Mouse (Mus musculus) heart, embryonic 11.5 days (tissue): Measurements from ENCODE around the gene Dpp8. TPM values are rescaled to one million over a fixed set of nuclear protein-coding genes. Genes with fewer than 3 reads are reported as not detected.
A peak's percentile ranks its signal among the peaks of the same experiment; 100 is the strongest.
"Not testable (repeated sequence)": the region's sequence is repeated elsewhere in the genome, so short reads cannot be mapped to it uniquely, and the experiment has no call there.

Experiments used
- ATAC-seq: fragments of 200-750 bp; cut with Nextera tagmentation; replicated peaks from 2 replicates; pipeline ENCODE4 v1.8.0; 2017; ENCODE audit warnings: moderate library complexity; ENCODE audit not compliant: insufficient number of reproducible peaks, low FRiP score, low TSS enrichment
- H3K27ac ChIP-seq: fragments of 300-500 bp; sonication (generic); 2 replicates; pipeline ENCODE4 v1.5.1; 2014; ENCODE audit warnings: mild to moderate bottlenecking, low read depth, low read length
- H3K27me3 ChIP-seq: fragments of 300-500 bp; sonication (generic); 2 replicates; pipeline ENCODE4 v1.6.1; 2014; ENCODE audit warnings: mild to moderate bottlenecking, low read length, mixed read lengths; ENCODE audit not compliant: control insufficient read depth, insufficient read depth
- H3K36me3 ChIP-seq: fragments of 300-500 bp; sonication (generic); 2 replicates; pipeline ENCODE4 v1.6.1; 2014; ENCODE audit warnings: mild to moderate bottlenecking, low read length, moderate library complexity, mixed read lengths; ENCODE audit not compliant: control insufficient read depth, insufficient read depth
- H3K4me1 ChIP-seq: fragments of 300-500 bp; sonication (generic); 2 replicates; pipeline ENCODE4 v1.6.1; 2014; ENCODE audit warnings: low read length; ENCODE audit not compliant: control insufficient read depth, insufficient read depth
- H3K4me2 ChIP-seq: fragments of 300-500 bp; sonication (generic); 2 replicates; pipeline ENCODE4 v1.6.1; 2014; ENCODE audit warnings: mild to moderate bottlenecking, moderate library complexity
- H3K4me3 ChIP-seq: fragments of 300-500 bp; sonication (generic); 2 replicates; pipeline ENCODE4 v1.5.1; 2014; ENCODE audit warnings: low read depth, low read length
- H3K9ac ChIP-seq: fragments of 300-500 bp; sonication (generic); 2 replicates; pipeline ENCODE4 v1.6.1; 2014; ENCODE audit warnings: mild to moderate bottlenecking, low read depth, low read length, moderate library complexity
- H3K9me3 ChIP-seq: fragments of 300-500 bp; sonication (generic); replicated peaks from 2 replicates; pipeline ENCODE4 v1.6.1; 2016; ENCODE audit warnings: low read length; ENCODE audit not compliant: control insufficient read depth
- WGBS: fragments of 180-500 bp; shearing (Covaris S2); extraction: QIAGEN DNeasy Blood & Tissue Kit; methylation state at CpG from one replicate; pipeline ENCODE4 v1.1.7; 2014; ENCODE audit not compliant: insufficient replicate concordance; 5-methylcytosine and 5-hydroxymethylcytosine counted together
- polyA plus RNA-seq: library from polyadenylated mRNA; unstranded; fragments of >200 nt; fragmentation: Nextera tagmentation; extraction: Ambion mirVana; gene quantifications from 2 replicates; pipeline ENCODE4 v1.2.1, GENCODE M21; 2014

Dpp8 gene
- 23.7 and 30.2 TPM in 2 replicates for polyA plus RNA-seq

DNA sequence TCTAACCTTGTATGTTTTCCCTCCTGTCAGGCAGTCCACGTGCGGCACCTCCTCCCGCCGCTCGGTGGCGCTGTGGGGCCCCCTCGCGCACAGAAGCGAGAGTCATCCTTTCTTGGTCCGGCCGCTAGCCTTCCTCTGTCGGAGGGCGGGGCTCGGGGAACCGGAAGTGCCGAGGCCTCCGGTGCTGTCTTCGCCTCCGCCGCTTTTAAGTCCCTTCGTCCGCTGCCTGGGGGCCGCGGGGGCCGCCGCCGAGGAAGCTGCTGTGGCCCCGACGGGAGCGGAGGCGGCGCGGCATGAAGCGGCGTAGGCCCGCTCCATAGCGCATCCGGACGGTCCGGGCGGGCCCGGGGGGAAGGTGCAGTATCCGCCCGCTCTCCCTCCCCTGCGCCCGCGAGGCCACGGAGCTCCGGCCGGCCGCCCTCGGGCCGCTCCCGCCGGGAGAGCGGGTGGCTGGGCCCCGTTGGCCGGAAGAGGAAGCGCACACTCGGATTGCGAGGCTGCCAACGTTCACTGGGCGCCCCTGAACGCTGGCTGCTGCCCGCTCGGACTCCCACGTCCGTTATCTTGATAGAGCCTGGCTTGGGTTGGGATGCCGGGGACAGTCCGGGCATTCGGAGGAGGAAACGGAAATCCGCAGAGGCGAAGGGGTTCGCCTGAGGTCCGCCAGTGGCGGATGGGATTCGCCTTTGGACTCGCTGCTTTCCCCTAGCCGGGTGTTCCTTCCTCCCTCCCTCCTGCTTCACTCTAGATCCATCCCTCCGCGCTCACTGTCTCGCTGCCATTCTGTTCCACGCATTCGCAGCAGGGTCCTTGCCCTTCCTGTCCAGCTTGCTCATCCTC, at the start of gene Dpp8:
TSS of gene Dpp8 (plus strand) at position 146 of the 840 bp plus-strand sequence.
- ATAC-seq = peak; percentile 86
- no peaks in the 10 kb centered on the region for H3K36me3 ChIP-seq

GRCm38 (mm10) chr9:64985037-64985794, 47.0 kb upstream of the Dpp8 start:
- H3K36me3 ChIP-seq = peaks cover 23% of the 10 kb centered on the region
- ATAC-seq = no peak; the same call in 1 of the 2 replicates
- 20% methylated on average over 8 of the region's 8 CpGs for WGBS
- no peak overlapping the region for H3K4me3 ChIP-seq
- H3K27ac ChIP-seq = peak overlapping the region; percentile 91
- H3K4me2 ChIP-seq = peak overlapping the region; percentile 21; the same call in 1 of the 2 replicates
- H3K9ac ChIP-seq = peak overlapping the region; percentile 58; the same call in 1 of the 2 replicates
- no peaks in the 10 kb centered on the region for H3K9me3 ChIP-seq
- no peaks in the 10 kb centered on the region for H3K27me3 ChIP-seq
- H3K4me1 ChIP-seq = peaks cover 27% of the 10 kb centered on the region

More for the DNA sequence above, at the start of gene Dpp8:
- peak within 1 kb of the TSS; percentile 95 for H3K4me3 ChIP-seq
- no peaks in the 10 kb centered on the region for H3K9me3 ChIP-seq
- H3K9ac ChIP-seq = peak within 1 kb of the TSS; percentile 95
- H3K4me2 ChIP-seq = peak within 1 kb of the TSS; percentile 77
- peaks cover 8% of the 10 kb centered on the region for H3K4me1 ChIP-seq
- H3K27me3 ChIP-seq = no peaks in the 10 kb centered on the region
- H3K27ac ChIP-seq = peak within 1 kb of the TSS; percentile 91
- WGBS = under 1% methylated on average over 84 of the region's 85 CpGs

GRCm38 (mm10) chr9:64985807-64986206, 46.4 kb upstream of the Dpp8 start:
- Histone ChIP-seq H3K36me3 (peaks cover 18% of the 10 kb centered on the region), H3K4me2 (peak overlapping the region; percentile 21; the same call in 1 of the 2 replicates), H3K9ac (peak overlapping the region; percentile 58; the same call in 1 of the 2 replicates), H3K4me1 (peaks cover 32% of the 10 kb centered on the region), H3K4me3 (no peak overlapping the region), H3K9me3 (no peaks in the 10 kb centered on the region), H3K27ac (peak overlapping the region; percentile 91), H3K27me3 (no peaks in the 10 kb centered on the region)
- WGBS = 45% methylated on average over 9 of the region's 9 CpGs
- 0 out of 2 replicates have a peak, but pooled peaks have one; percentile 58 for ATAC-seq

- Histone ChIP-seq H3K4me3 (no peak overlapping the region), H3K9ac (no peak overlapping the region), H3K36me3 (peaks cover 10% of the 10 kb centered on the region), H3K4me2 (no peak overlapping the region), H3K9me3 (no peaks in the 10 kb centered on the region), H3K27me3 (no peaks in the 10 kb centered on the region), H3K27ac (no peak overlapping the region), H3K4me1 (peaks cover 32% of the 10 kb centered on the region)
- WGBS = 86% methylated on average over 2 of the region's 2 CpGs
- no peak for ATAC-seq
These were observed 44.6 kb upstream of the Dpp8 start for GRCm38 (mm10) chr9:64987651-64988050.

GRCm38 (mm10) chr9:64988443-64988842, 43.8 kb upstream of the Dpp8 start:
- H3K36me3 ChIP-seq = peaks cover 10% of the 10 kb centered on the region
- H3K9ac ChIP-seq = no peak overlapping the region; the same call in 1 of the 2 replicates
- no peaks in the 10 kb centered on the region for H3K9me3 ChIP-seq
- no peak overlapping the region for H3K4me2 ChIP-seq
- no peaks in the 10 kb centered on the region for H3K27me3 ChIP-seq
- WGBS = 60% methylated on average over 6 of the region's 6 CpGs
- ATAC-seq = no peak
- H3K4me1 ChIP-seq = peaks cover 32% of the 10 kb centered on the region
- H3K4me3 ChIP-seq = no peak overlapping the region
- no peak overlapping the region for H3K27ac ChIP-seq

DNA sequence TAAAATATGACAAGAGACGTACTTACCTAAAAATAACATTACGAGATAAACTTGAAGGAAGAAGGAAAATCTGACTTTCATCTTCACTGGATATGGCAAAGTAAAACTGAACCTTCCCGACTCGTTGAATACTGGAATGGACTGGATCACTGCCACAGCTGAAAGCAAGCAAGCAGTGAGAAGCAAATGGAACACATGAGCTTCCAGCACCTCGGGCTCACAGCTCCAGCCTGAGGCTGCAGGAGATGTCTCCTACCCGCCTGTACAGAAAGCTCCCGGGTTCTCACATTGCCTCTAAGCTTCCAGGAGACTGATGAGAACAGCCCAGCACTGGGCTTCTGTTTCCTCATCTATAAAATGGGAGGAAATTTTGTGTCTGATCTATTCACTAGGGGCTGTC, 41.9 kb upstream of the Dpp8 start:
- Histone ChIP-seq H3K9ac (no peak overlapping the region), H3K4me3 (no peak overlapping the region), H3K36me3 (peaks cover 4% of the 10 kb centered on the region; the same call in 1 of the 2 replicates), H3K27me3 (no peaks in the 10 kb centered on the region), H3K27ac (no peak overlapping the region), H3K4me1 (peaks cover 28% of the 10 kb centered on the region), H3K9me3 (no peaks in the 10 kb centered on the region), H3K4me2 (no peak overlapping the region)
- no peak for ATAC-seq
- WGBS = 65% methylated on average over 7 of the region's 7 CpGs

GRCm38 (mm10) chr9:64995464-64995863, 36.8 kb upstream of the Dpp8 start:
- H3K4me2 ChIP-seq, H3K36me3 ChIP-seq, ATAC-seq, H3K27me3 ChIP-seq, H3K4me3 ChIP-seq, H3K4me1 ChIP-seq, H3K9ac ChIP-seq, H3K9me3 ChIP-seq, H3K27ac ChIP-seq: not testable (repeated sequence)
- 84% methylated on average over 1 of the region's 1 CpGs for WGBS

GRCm38 (mm10) chr9:65001481-65001880, 30.7 kb upstream of the Dpp8 start:
- H3K9ac ChIP-seq = no peak overlapping the region
- no peaks in the 10 kb centered on the region for H3K27me3 ChIP-seq
- ATAC-seq = no peak
- no peak overlapping the region for H3K4me3 ChIP-seq
- H3K4me2 ChIP-seq = no peak overlapping the region
- no peak overlapping the region for H3K27ac ChIP-seq
- WGBS = 59% methylated on average over 4 of the region's 4 CpGs
- no peaks in the 10 kb centered on the region for H3K9me3 ChIP-seq
- H3K36me3 ChIP-seq = peaks cover 29% of the 10 kb centered on the region
- no peaks in the 10 kb centered on the region for H3K4me1 ChIP-seq
